8 mouse cellular contexts compared by ENCODE assay signal in genomic region chr5:139251736-139252080, GRCm38 (mm10). TPM values are rescaled to one million over a fixed set of nuclear protein-coding genes. Genes with fewer than 3 reads are reported as not detected.
A peak's percentile ranks its signal among the peaks of the same experiment; 100 is the strongest.
DNase-seq lines count a peak whose midpoint lies in the region; ATAC-seq and TF ChIP-seq lines count a peak whose summit lies in the region.

No protein-coding gene starts in this region.

- TF ChIP-seq POLR2A in embryonic fibroblast, embryonic 13.5 days (IDR thresholded peaks at IDR 0.05; ENCODE audit: low read depth, low read length): peak; percentile 98; the same call in 1 of the 2 replicates

- peak; percentile 25 for ATAC-seq in lung, embryonic 14.5 days (ENCODE audit: insufficient read depth)
- peak; percentile 53 for ATAC-seq in limb, embryonic 11.5 days (ENCODE audit: insufficient number of reproducible peaks, low FRiP score, low TSS enrichment, low read depth)
- ATAC-seq in neural tube, embryonic 14.5 days (ENCODE audit: low read depth): peak; percentile 36

- peak; percentile 42 for TF ChIP-seq CTCF in lung, embryonic 14.5 days (IDR thresholded peaks at IDR 0.05; ENCODE audit: low read depth)
- no peak for TF ChIP-seq CTCF in embryonic fibroblast, embryonic 13.5 days (IDR thresholded peaks at IDR 0.05; ENCODE audit: borderline replicate concordance, insufficient read depth, low read length)

- H3K4me2 ChIP-seq in lung, embryonic 14.5 days: peak overlapping the region; percentile 98
- H3K4me2 ChIP-seq in limb, embryonic 11.5 days (ENCODE audit: low read depth, severe bottlenecking): peak overlapping the region; percentile 92
- H3K4me2 ChIP-seq in neural tube, embryonic 14.5 days (ENCODE audit: low read depth, low read length): peak overlapping the region; percentile 72

- no peaks in the 10 kb centered on the region for H3K9me3 ChIP-seq in lung, embryonic 14.5 days (ENCODE audit: low read depth, low read length)
- no peaks in the 10 kb centered on the region for H3K9me3 ChIP-seq in limb, embryonic 11.5 days (ENCODE audit: control insufficient read depth, low read length)
- H3K9me3 ChIP-seq in neural tube, embryonic 14.5 days (ENCODE audit: control insufficient read depth, low read length): no peaks in the 10 kb centered on the region

- H3K27me3 ChIP-seq in lung, embryonic 14.5 days (ENCODE audit: insufficient read depth, low read length): no peaks in the 10 kb centered on the region
- H3K27me3 ChIP-seq in limb, embryonic 11.5 days (ENCODE audit: control insufficient read depth, insufficient read depth, low read length): no peaks in the 10 kb centered on the region
- no peaks in the 10 kb centered on the region for H3K27me3 ChIP-seq in neural tube, embryonic 14.5 days (ENCODE audit: control insufficient read depth, insufficient read depth, low read length)

- H3K36me3 ChIP-seq in lung, embryonic 14.5 days (ENCODE audit: insufficient read depth): peaks cover 49% of the 10 kb centered on the region
- peaks cover 11% of the 10 kb centered on the region; the same call in 1 of the 2 replicates for H3K36me3 ChIP-seq in limb, embryonic 11.5 days (ENCODE audit: control insufficient read depth, insufficient read depth, low read length)
- H3K36me3 ChIP-seq in neural tube, embryonic 14.5 days (ENCODE audit: control insufficient read depth, insufficient read depth, low read length): peaks cover 31% of the 10 kb centered on the region

- peak overlapping the region; percentile 70 for H3K27ac ChIP-seq in lung, embryonic 14.5 days (ENCODE audit: low read depth)
- peak overlapping the region; percentile 78 for H3K27ac ChIP-seq in embryonic fibroblast, embryonic 13.5 days (ENCODE audit: insufficient read depth, low read length)
- no peak overlapping the region for H3K27ac ChIP-seq in limb, embryonic 11.5 days (replicated peaks; ENCODE audit: low read depth, low read length)
- peak overlapping the region; percentile 90 for H3K27ac ChIP-seq in neural tube, embryonic 14.5 days (ENCODE audit: low read depth, low read length)

- 0% methylated on average over 8 of the region's 8 CpGs for WGBS in lung, embryonic 14.5 days
- under 1% methylated on average over 8 of the region's 8 CpGs for WGBS in limb, embryonic 11.5 days
- 0% methylated on average over 8 of the region's 8 CpGs for WGBS in neural tube, embryonic 14.5 days

- peaks cover 9% of the 10 kb centered on the region for H3K4me1 ChIP-seq in lung, embryonic 14.5 days (ENCODE audit: insufficient read depth)
- peaks cover 10% of the 10 kb centered on the region for H3K4me1 ChIP-seq in embryonic fibroblast, embryonic 13.5 days (ENCODE audit: control insufficient read depth, insufficient read depth, low read length)
- peaks cover 10% of the 10 kb centered on the region for H3K4me1 ChIP-seq in limb, embryonic 11.5 days (ENCODE audit: control insufficient read depth, insufficient read depth, low read length)
- H3K4me1 ChIP-seq in neural tube, embryonic 14.5 days (ENCODE audit: control insufficient read depth, insufficient read depth, low read length): peaks cover 10% of the 10 kb centered on the region

- peak overlapping the region; percentile 68 for H3K4me3 ChIP-seq in lung, embryonic 14.5 days (ENCODE audit: low read depth, low read length)
- H3K4me3 ChIP-seq in embryonic fibroblast, embryonic 13.5 days (ENCODE audit: insufficient read depth, low read length): peak overlapping the region; percentile 52
- peak overlapping the region; percentile 58 for H3K4me3 ChIP-seq in limb, embryonic 11.5 days (ENCODE audit: low read depth, low read length)
- peak overlapping the region; percentile 74 for H3K4me3 ChIP-seq in neural tube, embryonic 14.5 days (ENCODE audit: low read depth, low read length)

- DNase-seq in lung, embryonic 14.5 days: no peak
- DNase-seq in lung, postnatal 10 days: no peak
- no peak for DNase-seq in limb, embryonic 11.5 days (ENCODE audit: low spot score)
- no peak for DNase-seq in layer of hippocampus, adult 9-11 months
- DNase-seq in left cerebral cortex, adult 9 months (ENCODE audit: low spot score in 2 of 2): no peak
- DNase-seq in cerebellum, adult 11-12 months: no peak

- H3K9ac ChIP-seq in lung, embryonic 14.5 days: peak overlapping the region; percentile 63
- H3K9ac ChIP-seq in limb, embryonic 11.5 days (ENCODE audit: low read length): peak overlapping the region; percentile 66
- peak overlapping the region; percentile 66 for H3K9ac ChIP-seq in neural tube, embryonic 14.5 days (replicated peaks; ENCODE audit: low read depth, low read length)

RNA-seq across cellular contexts. Expression of gene Get4, which starts 0.4 kb away (rescaled TPM):
- 183 and 185 TPM in 2 replicates for polyA plus RNA-seq in lung, embryonic 14.5 days (2014; fragmentation: Nextera tagmentation; extraction: Ambion mirVana)
- polyA plus RNA-seq in embryonic fibroblast, embryonic 13.5 days (2011; ENCODE audit: insufficient read length, low read depth, missing spikeins): 54.6 and 61.6 TPM in 2 replicates
- 148 and 159 TPM in 2 replicates for polyA plus RNA-seq in limb, embryonic 11.5 days (2014; fragmentation: Nextera tagmentation; extraction: Ambion mirVana)
- polyA plus RNA-seq in neural tube, embryonic 14.5 days (2014; fragmentation: Nextera tagmentation; extraction: Ambion mirVana): 109 and 112 TPM in 2 replicates

RNA-seq across cellular contexts. Expression of gene Sun1, which starts 51.3 kb away (rescaled TPM):
- polyA plus RNA-seq in lung, embryonic 14.5 days (2014; fragmentation: Nextera tagmentation; extraction: Ambion mirVana): 53.3 and 57.7 TPM in 2 replicates
- 46.3 and 49.0 TPM in 2 replicates for polyA plus RNA-seq in embryonic fibroblast, embryonic 13.5 days (2011; ENCODE audit: insufficient read length, low read depth, missing spikeins)
- 46.2 and 49.4 TPM in 2 replicates for polyA plus RNA-seq in limb, embryonic 11.5 days (2014; fragmentation: Nextera tagmentation; extraction: Ambion mirVana)
- polyA plus RNA-seq in neural tube, embryonic 14.5 days (2014; fragmentation: Nextera tagmentation; extraction: Ambion mirVana): 49.5 and 51.3 TPM in 2 replicates
